Mouse (Mus musculus) megakaryocyte, embryonic 14.5 days (primary cell): ENCODE measurements at regions not wholly inside any gene's neighbourhood (a gene's known extent, or its start where the extent isn't known, plus 50 kb on each side); places are given as distances from the start of the nearest gene placed in this dataset.

Experiments
- FLI1 ChIP-seq: IDR thresholded peaks from 2 replicates; pipeline ENCODE4 v1.6.1; 2012; ENCODE audit warnings: low read length, inconsistent platforms, mixed read lengths
- GATA1 ChIP-seq: IDR thresholded peaks from 3 replicates; pipeline ENCODE4 v1.6.1; 2012; ENCODE audit warnings: mixed read lengths, low read length, inconsistent platforms, borderline replicate concordance

DNA sequence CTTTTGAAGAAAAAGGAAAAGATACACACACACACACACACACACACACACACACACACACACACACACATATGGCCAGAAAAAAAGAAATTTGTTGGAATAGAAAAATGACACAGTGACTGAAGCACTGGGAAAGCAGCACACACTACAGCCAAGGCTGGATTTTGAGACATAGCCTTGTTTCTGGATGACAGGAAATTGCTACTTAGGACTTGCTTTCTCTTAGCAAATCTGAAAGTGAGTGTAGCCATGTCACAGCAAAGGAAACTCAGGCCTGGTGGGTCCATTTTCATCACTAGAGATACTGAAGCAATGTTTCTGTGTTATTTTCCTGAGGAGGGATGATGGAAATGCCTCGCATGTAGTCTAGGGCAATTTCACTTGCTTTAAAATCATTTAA, 271.3 kb upstream of the Gpc5 start:
- TF ChIP-seq GATA1 (no peak), FLI1 (no peak)
